Mouse (Mus musculus) mesoderm, embryonic 11.5 days (tissue): ENCODE results near the gene D930048N14Rik.
"Not testable (repeated sequence)": the region's sequence is repeated elsewhere in the genome, so short reads cannot be mapped to it uniquely, and the experiment has no call there.

Experiments
- DNase-seq: peaks from one replicate; pipeline ENCODE4 v3.0.0-alpha.2; 2012; ENCODE audit warnings: low read depth, low spot score

D930048N14Rik gene

GRCm38 (mm10) chr11:51652889-51653418 lies 2.2 kb downstream of the D930048N14Rik start:
- DNase-seq = no peak

DNA sequence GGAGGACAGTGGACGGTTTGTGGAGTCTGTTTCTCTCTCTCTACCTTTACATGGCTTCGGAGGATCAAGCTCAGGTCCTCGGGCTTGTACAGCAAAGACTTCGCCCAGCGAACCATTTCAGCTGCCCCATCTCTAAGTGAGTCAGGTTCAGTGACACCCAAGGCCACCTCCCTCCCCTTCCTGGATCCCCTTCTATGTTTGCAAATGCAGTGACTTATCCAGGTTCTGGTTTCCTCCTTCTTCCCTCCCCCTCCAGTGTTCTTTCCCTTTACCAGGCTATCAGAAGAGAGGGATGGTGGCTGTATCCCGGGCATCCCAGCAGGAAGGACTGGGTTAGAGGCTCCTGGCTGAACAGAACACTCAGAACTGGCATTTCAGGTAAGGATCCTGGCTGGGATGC lies 3.0 kb downstream of the D930048N14Rik start:
- DNase-seq = no peak

GRCm38 (mm10) chr11:51654891-51655290 lies 4.1 kb downstream of the D930048N14Rik start:
- DNase-seq = no peak

DNA sequence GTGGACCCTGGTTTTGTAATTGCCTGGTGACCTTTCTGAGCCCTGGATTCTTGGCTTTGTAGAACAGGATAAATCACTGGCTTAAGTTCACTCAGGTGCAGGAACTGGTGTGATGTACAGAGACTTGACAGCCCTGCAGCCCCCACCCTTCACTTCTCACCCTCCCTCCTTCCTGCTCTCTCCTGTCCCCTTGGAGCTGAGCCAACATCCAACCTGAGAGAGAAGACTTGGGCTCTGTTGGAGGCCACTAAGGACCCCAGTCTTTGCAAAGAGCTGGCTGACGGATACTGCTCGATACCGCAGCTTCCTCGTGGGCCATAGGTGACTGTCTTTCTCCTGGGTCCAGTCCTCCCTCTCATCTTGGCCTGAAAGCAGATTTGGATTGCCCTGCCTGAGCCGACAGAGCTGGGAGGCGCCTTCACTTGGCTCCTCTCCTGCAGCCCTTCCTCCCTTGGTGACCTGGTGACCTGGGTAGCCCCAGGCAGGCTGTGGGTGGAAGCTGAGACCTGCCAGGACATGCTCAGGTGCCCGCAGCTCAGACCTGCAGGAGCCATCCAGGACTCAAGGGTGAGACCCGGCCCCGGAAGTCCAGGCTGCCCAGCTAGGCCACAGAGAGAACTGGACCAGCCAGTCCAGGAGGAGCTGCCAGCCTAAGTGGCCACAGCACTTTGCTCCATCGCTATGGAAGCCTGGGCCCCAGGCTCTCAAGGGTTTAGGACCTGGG lies 6.2 kb downstream of the D930048N14Rik start:
- no peak for DNase-seq

DNA sequence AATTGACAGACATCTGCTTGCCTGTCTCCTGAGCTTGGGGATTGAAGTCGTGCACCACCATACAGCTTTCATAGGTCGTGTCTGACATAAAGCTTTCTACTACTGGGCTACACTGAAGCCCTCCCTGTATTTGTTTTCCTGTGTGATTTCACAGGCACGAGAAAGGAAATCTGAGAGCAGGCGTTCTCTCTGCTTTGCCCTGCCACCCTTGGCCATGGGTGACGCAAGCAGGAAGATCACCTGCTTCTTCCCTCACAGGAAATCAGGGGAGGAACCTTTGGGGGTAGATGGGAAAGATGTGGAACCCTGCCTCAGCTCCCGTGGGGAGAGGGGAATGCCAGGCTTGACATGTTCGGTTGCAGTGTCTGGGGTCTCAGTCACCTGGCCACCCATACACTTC lies 7.5 kb downstream of the D930048N14Rik start:
- DNase-seq = no peak

- DNase-seq = no peak
These were observed 8.0 kb downstream of the D930048N14Rik start for GRCm38 (mm10) chr11:51658705-51659104.

GRCm38 (mm10) chr11:51661867-51662365 lies 11.2 kb downstream of the D930048N14Rik start:
- DNase-seq = no peak

- no peak for DNase-seq
These were observed 11.9 kb downstream of the D930048N14Rik start for GRCm38 (mm10) chr11:51662632-51663031.

DNA sequence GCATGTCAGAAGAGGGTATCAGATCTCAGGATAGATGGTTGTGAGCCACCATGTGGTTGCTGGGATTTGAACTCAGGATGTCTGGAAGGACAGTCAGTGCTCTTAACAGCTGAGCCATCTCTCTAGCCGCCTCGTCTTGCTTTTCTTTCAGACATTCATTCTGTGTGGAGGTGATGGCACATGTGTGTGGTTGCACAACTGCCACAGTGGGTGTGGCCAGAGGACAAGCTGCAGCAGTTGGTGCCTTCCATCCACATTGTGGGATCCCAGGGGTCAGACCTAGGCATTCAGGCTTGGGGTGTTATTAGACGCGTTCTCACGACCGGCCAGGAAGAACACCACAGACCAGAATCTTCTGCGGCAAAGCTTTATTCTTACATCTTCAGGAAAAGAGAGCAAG lies 14.0 kb downstream of the D930048N14Rik start:
- not testable (repeated sequence) for DNase-seq

DNA sequence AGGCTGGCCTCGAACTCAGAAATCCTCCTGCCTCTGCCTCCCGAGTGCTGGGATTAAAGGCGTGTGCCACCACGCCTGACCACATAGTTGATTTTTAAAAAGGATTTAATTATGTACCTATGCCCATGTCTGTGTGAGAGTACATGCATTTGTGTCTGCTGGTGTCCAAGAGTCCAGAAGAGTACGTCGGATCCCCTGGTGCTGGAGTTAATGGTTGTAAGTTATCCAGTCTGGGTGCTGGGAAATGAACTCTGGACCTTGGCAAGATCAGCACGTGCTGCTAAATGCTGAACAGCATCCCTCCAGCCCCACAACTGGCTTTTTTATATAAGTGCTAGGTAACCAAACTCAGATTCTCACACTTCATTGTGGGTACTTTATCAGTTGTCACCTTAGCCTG lies 20.1 kb downstream of the D930048N14Rik start:
- DNase-seq = no peak

- no peak for DNase-seq
These were observed 20.6 kb downstream of the D930048N14Rik start for GRCm38 (mm10) chr11:51671376-51671775.

GRCm38 (mm10) chr11:51673291-51673690 lies 22.5 kb downstream of the D930048N14Rik start:
- no peak for DNase-seq

- DNase-seq = no peak
These were observed 24.6 kb downstream of the D930048N14Rik start for GRCm38 (mm10) chr11:51675386-51675785.

GRCm38 (mm10) chr11:51677737-51678418 lies 27.1 kb downstream of the D930048N14Rik start:
- DNase-seq = no peak

- no peak for DNase-seq
These were observed 28.7 kb downstream of the D930048N14Rik start for GRCm38 (mm10) chr11:51679466-51679865.

DNA sequence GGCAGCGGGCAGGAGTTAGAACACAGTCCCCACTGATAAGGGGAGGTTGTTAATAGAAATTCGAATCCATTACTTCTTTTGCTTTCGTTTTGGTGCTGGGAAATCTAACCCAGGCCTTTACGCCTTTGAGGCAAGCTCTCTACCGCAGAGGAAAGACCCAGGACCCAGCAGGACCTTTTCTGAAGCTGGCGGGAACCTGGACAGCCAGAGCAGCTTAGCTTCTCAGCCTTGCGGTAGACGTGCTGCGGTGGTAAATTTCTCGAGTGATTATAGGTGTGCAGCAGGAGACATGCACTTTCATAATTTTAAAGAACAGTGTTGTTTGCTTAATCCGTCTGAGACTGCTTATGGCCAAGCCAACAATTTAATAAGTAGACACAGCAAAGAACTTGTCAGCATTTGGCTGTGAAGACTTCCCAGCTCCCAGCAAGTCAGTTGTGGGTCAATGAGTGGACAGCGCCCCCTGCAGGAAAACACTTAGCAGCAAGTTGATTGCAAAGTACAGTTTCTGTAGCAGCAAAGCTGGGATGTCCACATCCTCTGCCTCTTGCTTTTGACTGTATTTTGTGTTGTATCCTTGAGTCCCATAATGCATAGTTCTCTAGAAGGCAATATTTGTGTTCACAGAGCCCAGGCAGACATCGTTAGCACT lies 30.7 kb downstream of the D930048N14Rik start:
- peak; percentile 84 for DNase-seq

DNA sequence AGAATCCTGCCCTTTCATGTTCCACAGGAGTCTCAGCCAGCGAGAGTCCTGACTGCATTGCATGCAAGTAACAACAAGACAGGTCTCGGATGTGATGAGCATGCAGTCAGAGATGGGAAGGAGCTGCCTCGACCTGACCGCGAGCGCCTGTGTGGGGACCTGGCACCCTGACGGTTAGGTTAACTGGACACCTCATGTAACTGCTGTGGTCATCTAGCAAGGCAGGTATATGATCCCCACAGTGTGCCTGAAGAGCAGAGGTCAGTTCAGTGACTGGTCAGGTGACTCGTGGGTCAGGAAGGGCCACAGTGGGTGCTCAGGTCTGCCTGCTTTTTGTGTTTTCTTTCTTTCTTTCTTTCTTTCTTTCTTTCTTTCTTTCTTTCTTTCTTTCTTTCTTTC lies 31.2 kb downstream of the D930048N14Rik start:
- no peak for DNase-seq

DNA sequence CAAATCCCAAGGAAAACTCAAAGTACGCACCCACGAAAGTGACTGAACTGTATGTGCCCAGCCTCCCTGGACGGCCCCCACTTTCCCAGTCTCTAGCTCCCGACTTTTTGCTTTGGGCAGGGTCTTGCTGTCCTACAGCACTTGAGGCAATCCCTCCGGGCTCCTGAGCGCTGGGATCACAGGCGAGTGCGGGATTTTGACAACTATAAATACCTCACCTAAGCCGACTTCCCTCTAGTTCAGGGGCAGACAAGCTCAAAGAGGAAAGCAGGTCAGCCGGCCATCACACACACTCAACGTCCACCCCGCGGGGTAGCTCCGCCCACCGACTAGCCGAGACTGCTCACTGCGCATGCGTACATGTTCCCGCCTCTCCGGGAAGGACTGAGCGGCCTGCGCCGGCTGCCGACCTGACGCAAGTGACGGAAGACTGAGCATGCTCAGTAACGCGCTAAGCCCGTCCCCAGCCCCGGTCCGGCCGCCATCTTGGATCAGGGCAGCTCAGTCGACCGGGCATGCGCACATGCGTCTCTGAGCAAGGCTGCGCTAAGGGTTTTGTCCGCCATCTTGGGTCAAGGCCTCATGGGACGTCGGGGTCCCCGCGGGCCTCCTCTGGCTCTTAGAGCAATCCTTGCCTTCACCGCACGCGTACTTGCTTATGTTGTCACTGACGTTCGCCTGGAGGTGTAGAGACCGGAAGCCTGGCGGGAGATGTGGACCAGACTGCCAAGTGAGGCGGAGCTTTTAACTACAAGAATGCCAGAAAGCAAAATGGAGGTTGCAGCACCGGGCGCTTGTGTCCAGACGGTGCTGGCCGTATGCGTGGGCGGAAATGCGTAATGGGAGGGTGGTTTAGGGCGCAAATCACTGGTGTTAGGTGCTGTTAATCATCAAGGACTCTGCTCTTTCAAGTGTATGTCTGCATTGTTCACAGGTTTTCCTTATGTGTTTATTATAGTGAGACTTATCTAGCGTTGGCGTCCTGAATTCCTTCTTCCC lies 37.9 kb downstream of the D930048N14Rik start, which contains the start of gene 0610009B22Rik:
Gene 0610009B22Rik (minus strand): TSS at position 545 of the 999 bp plus-strand sequence.
- peak; percentile 100 for DNase-seq

DNA sequence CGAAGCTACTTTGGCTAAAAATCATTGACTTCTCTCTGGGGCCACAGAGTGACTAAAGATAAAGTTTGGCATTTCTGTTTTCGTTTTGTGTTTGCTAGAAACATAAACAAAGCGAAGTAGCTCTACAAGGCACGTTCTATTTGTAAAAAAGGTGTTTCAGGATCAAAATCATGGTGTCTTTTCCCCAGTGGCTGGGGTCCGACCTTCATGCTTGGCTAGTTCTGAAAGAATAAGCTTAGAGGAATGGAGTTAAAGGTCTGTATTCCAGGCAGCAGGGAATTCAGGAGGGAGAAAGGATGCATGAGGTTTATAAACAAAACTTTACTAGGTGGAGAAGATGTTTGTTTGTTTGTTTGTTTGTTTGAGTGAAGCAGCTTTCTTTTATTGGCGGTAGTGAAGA lies 38.6 kb downstream of the D930048N14Rik start:
- DNase-seq = peak; percentile 23

GRCm38 (mm10) chr11:51690597-51690996 lies 39.8 kb downstream of the D930048N14Rik start:
- DNase-seq = not testable (repeated sequence)

DNA sequence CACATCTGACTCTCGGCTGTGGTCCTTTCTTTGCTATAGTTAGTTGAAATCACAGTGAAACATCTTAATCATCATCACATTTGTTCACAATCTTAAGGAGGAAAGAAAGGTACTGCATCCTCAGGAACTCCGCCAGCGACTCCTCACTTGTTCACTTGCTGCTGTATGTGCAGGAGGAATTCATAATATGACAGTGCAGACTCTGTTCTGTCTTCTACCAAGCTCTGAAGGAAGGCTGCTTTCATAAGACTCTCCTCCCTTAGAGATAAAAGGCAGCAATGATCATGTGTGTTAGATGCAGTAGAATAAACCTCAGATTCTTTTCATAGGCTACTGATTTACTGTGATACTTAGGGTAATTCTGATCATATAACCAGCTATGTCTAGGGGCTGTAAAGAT lies 44.2 kb downstream of the D930048N14Rik start:
- no peak for DNase-seq
